Mouse (Mus musculus) midbrain, embryonic 10.5 days (tissue): Measurements from ENCODE around the gene Poldip2. TPM values are rescaled to one million over a fixed set of nuclear protein-coding genes. Genes with fewer than 3 reads are reported as not detected.

ENCODE experiments used
- DNase-seq: peaks from one replicate; pipeline ENCODE4 v3.0.0-alpha.2; 2017; ENCODE audit warnings: low spot score
- H3K27ac ChIP-seq: fragments of 300-500 bp; sonication (generic); replicated peaks from 2 replicates; pipeline ENCODE4 v1.5.1; 2016; ENCODE audit warnings: mild to moderate bottlenecking
- H3K27me3 ChIP-seq: fragments of 300-500 bp; sonication (generic); 2 replicates; pipeline ENCODE4 v1.6.1; 2016; ENCODE audit warnings: low read depth, mild to moderate bottlenecking; ENCODE audit not compliant: poor library complexity, severe bottlenecking
- H3K36me3 ChIP-seq: fragments of 300-500 bp; sonication (generic); 2 replicates; pipeline ENCODE4 v1.6.1; 2016; ENCODE audit warnings: mild to moderate bottlenecking, moderate library complexity
- H3K4me1 ChIP-seq: fragments of 300-500 bp; sonication (generic); 2 replicates; pipeline ENCODE4 v1.6.1; 2016
- H3K4me3 ChIP-seq: fragments of 300-500 bp; sonication (generic); 2 replicates; pipeline ENCODE4 v1.5.1; 2016; ENCODE audit warnings: mild to moderate bottlenecking, moderate library complexity
- H3K9me3 ChIP-seq: fragments of 300-500 bp; sonication (generic); replicated peaks from 2 replicates; pipeline ENCODE4 v1.6.1; 2016; ENCODE audit warnings: mild to moderate bottlenecking
- WGBS: fragments of 180-500 bp; shearing (Covaris S2); methylation state at CpG from one replicate; pipeline ENCODE4 v1.1.7; 2016; 5-methylcytosine and 5-hydroxymethylcytosine counted together
- polyA plus RNA-seq: library from polyadenylated mRNA; unstranded; fragments of >200 nt; fragmentation: Nextera tagmentation; extraction: Ambion mirVana; gene quantifications from 2 replicates; pipeline ENCODE4 v1.2.1, GENCODE M21; 2016

Poldip2 gene
- polyA plus RNA-seq, 1 experiment from 2014 or later: 148 TPM

- no peak for DNase-seq
- no peak overlapping the region for H3K4me3 ChIP-seq
- no peaks in the 10 kb centered on the region for H3K36me3 ChIP-seq
- H3K4me1 ChIP-seq: peaks cover 7% of the 10 kb centered on the region
- peaks cover 6% of the 10 kb centered on the region; the same call in 1 of the 2 replicates for H3K9me3 ChIP-seq
- H3K27ac ChIP-seq: no peak overlapping the region
- H3K27me3 ChIP-seq: no peaks in the 10 kb centered on the region
- 79% methylated on average over 4 of the region's 4 CpGs for WGBS
These were observed 44.1 kb downstream of the Poldip2 start for GRCm38 (mm10) chr11:78556070-78556469.

GRCm38 (mm10) chr11:78557241-78557640, 45.2 kb downstream of the Poldip2 start:
- H3K9me3 ChIP-seq: peaks cover 6% of the 10 kb centered on the region; the same call in 1 of the 2 replicates
- H3K4me1 ChIP-seq: peaks cover 4% of the 10 kb centered on the region; the same call in 1 of the 2 replicates
- no peaks in the 10 kb centered on the region for H3K27me3 ChIP-seq
- no peak for DNase-seq
- H3K36me3 ChIP-seq: no peaks in the 10 kb centered on the region
- 61% methylated on average over 8 of the region's 8 CpGs for WGBS
- no peak overlapping the region for H3K4me3 ChIP-seq
- no peak overlapping the region for H3K27ac ChIP-seq

GRCm38 (mm10) chr11:78560447-78560846, 48.5 kb downstream of the Poldip2 start:
- 26% methylated on average over 4 of the region's 4 CpGs for WGBS
- Histone ChIP-seq H3K27ac (no peak overlapping the region), H3K9me3 (no peaks in the 10 kb centered on the region), H3K27me3 (no peaks in the 10 kb centered on the region), H3K4me1 (peaks cover 4% of the 10 kb centered on the region; the same call in 1 of the 2 replicates), H3K4me3 (no peak overlapping the region), H3K36me3 (0 out of 2 replicates have a peak, but pooled peaks cover 2% of the 10 kb centered on the region)
- peak; percentile 52 for DNase-seq

- H3K4me1 ChIP-seq: no peaks in the 10 kb centered on the region
- H3K9me3 ChIP-seq: no peaks in the 10 kb centered on the region
- no peak overlapping the region for H3K27ac ChIP-seq
- no peaks in the 10 kb centered on the region for H3K27me3 ChIP-seq
- 80% methylated on average over 6 of the region's 6 CpGs for WGBS
- DNase-seq: no peak
- H3K4me3 ChIP-seq: no peak overlapping the region
- H3K36me3 ChIP-seq: peaks cover 50% of the 10 kb centered on the region
These were observed 54.8 kb downstream of the Poldip2 start for GRCm38 (mm10) chr11:78566775-78567174.

- no peak for DNase-seq
- H3K4me1 ChIP-seq: no peaks in the 10 kb centered on the region
- no peaks in the 10 kb centered on the region for H3K27me3 ChIP-seq
- H3K9me3 ChIP-seq: no peaks in the 10 kb centered on the region
- peaks cover 59% of the 10 kb centered on the region for H3K36me3 ChIP-seq
- H3K4me3 ChIP-seq: no peak overlapping the region
- no peak overlapping the region for H3K27ac ChIP-seq
- WGBS: 91% methylated on average over 6 of the region's 6 CpGs
These were observed 55.6 kb downstream of the Poldip2 start for GRCm38 (mm10) chr11:78567614-78568013.

GRCm38 (mm10) chr11:78568827-78569226, 56.8 kb downstream of the Poldip2 start:
- peaks cover 69% of the 10 kb centered on the region for H3K36me3 ChIP-seq

GRCm38 (mm10) chr11:78569806-78570205, 57.8 kb downstream of the Poldip2 start:
- no peak for DNase-seq
- H3K36me3 ChIP-seq: peaks cover 75% of the 10 kb centered on the region
- H3K27me3 ChIP-seq: no peaks in the 10 kb centered on the region
- H3K9me3 ChIP-seq: no peaks in the 10 kb centered on the region
- H3K4me1 ChIP-seq: no peaks in the 10 kb centered on the region
- H3K27ac ChIP-seq: no peak overlapping the region
- 76% methylated on average over 3 of the region's 3 CpGs for WGBS
- H3K4me3 ChIP-seq: no peak overlapping the region

More at GRCm38 (mm10) chr11:78568827-78569226, 56.8 kb downstream of the Poldip2 start:
- Histone ChIP-seq H3K27me3 (no peaks in the 10 kb centered on the region), H3K9me3 (no peaks in the 10 kb centered on the region), H3K4me1 (no peaks in the 10 kb centered on the region), H3K27ac (no peak overlapping the region), H3K4me3 (no peak overlapping the region)
- WGBS: 92% methylated on average over 10 of the region's 10 CpGs
- DNase-seq: no peak

GRCm38 (mm10) chr11:78571441-78571840, 59.4 kb downstream of the Poldip2 start:
- peaks cover 80% of the 10 kb centered on the region for H3K36me3 ChIP-seq
- WGBS: 94% methylated on average over 8 of the region's 8 CpGs

GRCm38 (mm10) chr11:78571854-78572253, 59.9 kb downstream of the Poldip2 start:
- WGBS: 92% methylated on average over 6 of the region's 6 CpGs
- Histone ChIP-seq H3K36me3 (peaks cover 80% of the 10 kb centered on the region), H3K4me3 (no peak overlapping the region), H3K9me3 (no peaks in the 10 kb centered on the region), H3K4me1 (no peaks in the 10 kb centered on the region), H3K27ac (no peak overlapping the region), H3K27me3 (no peaks in the 10 kb centered on the region)
- no peak for DNase-seq

More at GRCm38 (mm10) chr11:78571441-78571840, 59.4 kb downstream of the Poldip2 start:
- no peaks in the 10 kb centered on the region for H3K27me3 ChIP-seq
- no peak overlapping the region for H3K4me3 ChIP-seq
- no peaks in the 10 kb centered on the region for H3K9me3 ChIP-seq
- DNase-seq: no peak
- no peaks in the 10 kb centered on the region for H3K4me1 ChIP-seq
- H3K27ac ChIP-seq: no peak overlapping the region

Other genes with a start within 250 kb of the Poldip2 start
- 0.34 and 0.43 TPM in 2 replicates for gene BC030499, start 221.4 kb upstream of the Poldip2 start, polyA plus RNA-seq
- gene Spag5, start 210.7 kb upstream of the Poldip2 start, polyA plus RNA-seq: 63.4 and 64.2 TPM in 2 replicates
- gene Aldoc, start 189.2 kb upstream of the Poldip2 start, polyA plus RNA-seq: 1.5 and 1.6 TPM in 2 replicates
- gene Pigs, start 183.8 kb upstream of the Poldip2 start, polyA plus RNA-seq: 74.0 and 78.5 TPM in 2 replicates
- 57.7 and 61.7 TPM in 2 replicates for gene Unc119, start 168.7 kb upstream of the Poldip2 start, polyA plus RNA-seq
- not detected in 2 replicates for gene Foxn1, start 125.6 kb upstream of the Poldip2 start, polyA plus RNA-seq
- gene Slc13a2, start 90.0 kb upstream of the Poldip2 start, polyA plus RNA-seq: not detected in 2 replicates
- 23.2 and 27.1 TPM in 2 replicates for gene Slc46a1, start 46.5 kb upstream of the Poldip2 start, polyA plus RNA-seq
- gene Sarm1, start 14.4 kb upstream of the Poldip2 start, polyA plus RNA-seq: 16.9 and 23.9 TPM in 2 replicates
- 116 and 119 TPM in 2 replicates for gene Vtn, start 13.1 kb upstream of the Poldip2 start, polyA plus RNA-seq
- gene Sebox, start 8.7 kb upstream of the Poldip2 start, polyA plus RNA-seq: 0.20 TPM in 1 of 2 replicates, not detected in the other
- gene Tmem199, start within 50 bp of the Poldip2 start, polyA plus RNA-seq: 81.8 and 88.8 TPM in 2 replicates
- 85.1 and 89.6 TPM in 2 replicates for gene Tnfaip1, start 24.1 kb downstream of the Poldip2 start, polyA plus RNA-seq
- 83.4 and 84.5 TPM in 2 replicates for gene Ift20, start 24.2 kb downstream of the Poldip2 start, polyA plus RNA-seq
- gene Tmem97, start 38.6 kb downstream of the Poldip2 start, polyA plus RNA-seq: 91.6 and 110 TPM in 2 replicates
- 18.5 and 21.1 TPM in 2 replicates for gene Nlk, start 185.2 kb downstream of the Poldip2 start, polyA plus RNA-seq
- 39.5 and 40.5 TPM in 2 replicates for gene Ccnq, start 239.5 kb downstream of the Poldip2 start, polyA plus RNA-seq